Mouse (Mus musculus): ENCODE measurements around the gene Dok3.

Dok3 gene

GRCm38 (mm10) chr13:55508531-55508930, 20.6 kb downstream of the Dok3 start:
- no peak for DNase-seq (ENCODE audit: low read depth, low spot score)

GRCm38 (mm10) chr13:55507877-55508276, 21.2 kb downstream of the Dok3 start:
- DNase-seq (ENCODE audit: low read depth, low spot score), result no peak

GRCm38 (mm10) chr13:55506697-55507096, 22.4 kb downstream of the Dok3 start:
- no peak for DNase-seq (ENCODE audit: low read depth, low spot score)

GRCm38 (mm10) chr13:55505810-55506209, 23.3 kb downstream of the Dok3 start:
- no peak for DNase-seq (ENCODE audit: low read depth, low spot score)

- DNase-seq (ENCODE audit: low read depth, low spot score), result no peak
Observed at GRCm38 (mm10) chr13:55504390-55504789, 24.7 kb downstream of the Dok3 start.

GRCm38 (mm10) chr13:55502405-55502804, 26.7 kb downstream of the Dok3 start:
- no peak for DNase-seq (ENCODE audit: low read depth, low spot score)

- no peak for DNase-seq (ENCODE audit: low read depth, low spot score)
Observed at GRCm38 (mm10) chr13:55500575-55500974, 28.5 kb downstream of the Dok3 start.

GRCm38 (mm10) chr13:55498906-55499305, 30.2 kb downstream of the Dok3 start:
- no peak for DNase-seq (ENCODE audit: low read depth, low spot score)

- DNase-seq (ENCODE audit: low read depth, low spot score), result no peak
Observed at GRCm38 (mm10) chr13:55496661-55497060, 32.4 kb downstream of the Dok3 start.

GRCm38 (mm10) chr13:55495702-55496101, 33.4 kb downstream of the Dok3 start:
- DNase-seq (ENCODE audit: low read depth, low spot score), result no peak

- DNase-seq (ENCODE audit: low read depth, low spot score), result no peak
Observed at GRCm38 (mm10) chr13:55494883-55495621, 34.0 kb downstream of the Dok3 start.

GRCm38 (mm10) chr13:55494257-55494656, 34.8 kb downstream of the Dok3 start:
- DNase-seq (ENCODE audit: low read depth, low spot score), result no peak

- no peak for DNase-seq (ENCODE audit: low read depth, low spot score)
Observed at GRCm38 (mm10) chr13:55487578-55488498, 41.3 kb downstream of the Dok3 start, which contains the start of gene Dbn1. Gene Dbn1 (minus strand): TSS chr13:55488111.

- peak; percentile 39 for DNase-seq (ENCODE audit: low read depth, low spot score)
Observed at GRCm38 (mm10) chr13:55486916-55487577, 42.0 kb downstream of the Dok3 start.

- DNase-seq (ENCODE audit: low read depth, low spot score), result peak; percentile 52
Observed at GRCm38 (mm10) chr13:55486029-55486794, 42.9 kb downstream of the Dok3 start.

- no peak for DNase-seq (ENCODE audit: low read depth, low spot score)
Observed at GRCm38 (mm10) chr13:55484520-55485088, 44.5 kb downstream of the Dok3 start.

GRCm38 (mm10) chr13:55483593-55483992, 45.5 kb downstream of the Dok3 start:
- DNase-seq (ENCODE audit: low read depth, low spot score), result no peak

- DNase-seq (ENCODE audit: low read depth, low spot score), result peak; percentile 37
Observed at GRCm38 (mm10) chr13:55483071-55483470, 46.0 kb downstream of the Dok3 start.

- DNase-seq (ENCODE audit: low read depth, low spot score), result peak; percentile 89
Observed at GRCm38 (mm10) chr13:55482542-55482941, 46.6 kb downstream of the Dok3 start.

- DNase-seq (ENCODE audit: low read depth, low spot score), result no peak
Observed at GRCm38 (mm10) chr13:55479929-55480328, 49.2 kb downstream of the Dok3 start.

- DNase-seq (ENCODE audit: low read depth, low spot score), result no peak
Observed at GRCm38 (mm10) chr13:55479008-55479407, 50.1 kb downstream of the Dok3 start.

Data from 3T3-L1 (cell line).